Mouse (Mus musculus): ENCODE measurements around the gene Gm20388.
A peak's percentile ranks its signal among the peaks of the same experiment; 100 is the strongest.
"Not testable (repeated sequence)": the region's sequence is repeated elsewhere in the genome, so short reads cannot be mapped to it uniquely, and the experiment has no call there.

Gm20388 gene

GRCm38 (mm10) chr8:123243053-123243452 lies 3332.4 kb downstream of the Gm20388 start:
- DNase-seq (ENCODE audit: low spot score in 2 of 2) = no peak

- DNase-seq (ENCODE audit: low spot score in 2 of 2) = no peak
Measured at GRCm38 (mm10) chr8:123244382-123244781, 3333.7 kb downstream of the Gm20388 start.

GRCm38 (mm10) chr8:123245543-123245942 lies 3334.9 kb downstream of the Gm20388 start:
- DNase-seq (ENCODE audit: low spot score in 2 of 2) = no peak

GRCm38 (mm10) chr8:123247748-123248147 lies 3337.1 kb downstream of the Gm20388 start:
- DNase-seq (ENCODE audit: low spot score in 2 of 2) = no peak

- no peak for DNase-seq (ENCODE audit: low spot score in 2 of 2)
Measured at GRCm38 (mm10) chr8:123248596-123248995, 3338.0 kb downstream of the Gm20388 start.

GRCm38 (mm10) chr8:123250940-123251339 lies 3340.3 kb downstream of the Gm20388 start:
- DNase-seq (ENCODE audit: low spot score in 2 of 2) = no peak

- DNase-seq (ENCODE audit: low spot score in 2 of 2) = no peak
Measured at GRCm38 (mm10) chr8:123252925-123253324, 3342.3 kb downstream of the Gm20388 start.

- DNase-seq (ENCODE audit: low spot score in 2 of 2) = no peak
Measured at GRCm38 (mm10) chr8:123253451-123254098, 3342.9 kb downstream of the Gm20388 start.

- DNase-seq (ENCODE audit: low spot score in 2 of 2) = peak; percentile 78 to 84
Measured at GRCm38 (mm10) chr8:123254099-123254885, 3343.7 kb downstream of the Gm20388 start, which contains the start of the genes Zfp276 and Vps9d1. Zfp276 (plus strand) TSS chr8:123254195. Vps9d1 (minus strand) TSS chr8:123254348.

GRCm38 (mm10) chr8:123255170-123255569 lies 3344.5 kb downstream of the Gm20388 start:
- no peak for DNase-seq (ENCODE audit: low spot score in 2 of 2)

GRCm38 (mm10) chr8:123257114-123257513 lies 3346.5 kb downstream of the Gm20388 start:
- DNase-seq (ENCODE audit: low spot score in 2 of 2) = no peak

- not testable (repeated sequence) for DNase-seq (ENCODE audit: low spot score in 2 of 2)
Measured at GRCm38 (mm10) chr8:123257593-123257992, 3347.0 kb downstream of the Gm20388 start.

- DNase-seq (ENCODE audit: low spot score in 2 of 2) = no peak
Measured at GRCm38 (mm10) chr8:123267926-123268656, 3357.4 kb downstream of the Gm20388 start.

GRCm38 (mm10) chr8:123271147-123271546 lies 3360.5 kb downstream of the Gm20388 start:
- no peak for DNase-seq (ENCODE audit: low spot score in 2 of 2)

GRCm38 (mm10) chr8:123271901-123272300 lies 3361.3 kb downstream of the Gm20388 start:
- DNase-seq (ENCODE audit: low spot score in 2 of 2) = no peak

- no peak for DNase-seq (ENCODE audit: low spot score in 2 of 2)
Measured at GRCm38 (mm10) chr8:123274447-123274846, 3363.8 kb downstream of the Gm20388 start.

GRCm38 (mm10) chr8:123275096-123275495 lies 3364.5 kb downstream of the Gm20388 start:
- DNase-seq (ENCODE audit: low spot score in 2 of 2) = no peak

- DNase-seq (ENCODE audit: low spot score in 2 of 2) = no peak
Measured at GRCm38 (mm10) chr8:123278445-123278844, 3367.8 kb downstream of the Gm20388 start.

GRCm38 (mm10) chr8:123279828-123280227 lies 3369.2 kb downstream of the Gm20388 start:
- no peak for DNase-seq (ENCODE audit: low spot score in 2 of 2)

- no peak for DNase-seq (ENCODE audit: low spot score in 2 of 2)
Measured at GRCm38 (mm10) chr8:123280302-123281094, 3369.9 kb downstream of the Gm20388 start.

- DNase-seq (ENCODE audit: low spot score in 2 of 2) = not testable (repeated sequence)
Measured at GRCm38 (mm10) chr8:123282994-123283393, 3372.4 kb downstream of the Gm20388 start.
